ENCODE assay signal across 19 mouse cellular contexts in the genomic region with DNA sequence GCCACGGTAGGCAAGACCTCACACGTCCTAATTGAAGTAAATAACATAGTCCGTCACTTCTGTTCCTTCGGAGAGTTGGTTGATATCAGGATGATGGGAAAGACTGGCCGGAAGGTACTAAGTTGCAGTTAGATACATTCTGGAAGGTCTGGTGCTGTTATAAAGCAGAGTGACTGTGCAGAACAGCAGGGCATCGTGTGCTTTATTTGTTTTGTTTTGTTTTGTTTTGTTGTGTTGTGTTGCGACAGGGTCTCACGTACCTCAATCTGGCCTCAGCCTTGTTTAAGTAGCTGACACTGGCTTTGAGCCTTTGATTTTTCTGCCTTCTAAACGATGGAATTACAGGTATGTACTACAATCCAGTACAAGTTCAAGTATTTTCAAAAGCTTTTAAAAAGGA. TPM values are rescaled to one million over a fixed set of nuclear protein-coding genes. Genes with fewer than 3 reads are reported as not detected.
DNase-seq lines count a peak whose midpoint lies in the region; ATAC-seq lines count a peak whose summit lies in the region.
"Had no signal": no experiment of that assay in that cellular context is flagged by ENCODE, and none has a peak within 500 bp of the region (broad histone marks: within the 10 kb centered on the region; RNA-seq: fewer than 3 reads in every experiment).

No protein-coding gene starts in this region.

- H3K27ac ChIP-seq in midbrain, embryonic 11.5 days (ENCODE audit: low read depth, low read length) = no peak overlapping the region
- no peak overlapping the region for H3K27ac ChIP-seq in midbrain, embryonic 14.5 days (replicated peaks; ENCODE audit: low read depth, low read length)

- intact Hi-C loops in heart, postnatal 14 days (cut with DNase I) = loop anchor here (10.0 kb wide), 1 partner anchor 101 kb away; no protein-coding TSS in a partner anchor

- no peak overlapping the region for H3K4me3 ChIP-seq in midbrain, embryonic 11.5 days (ENCODE audit: low read depth, low read length)
- H3K4me3 ChIP-seq in midbrain, embryonic 14.5 days (replicated peaks; ENCODE audit: low read depth, low read length) = no peak overlapping the region

- no peaks in the 10 kb centered on the region for H3K4me1 ChIP-seq in midbrain, embryonic 11.5 days (ENCODE audit: control insufficient read depth, insufficient read depth, low read length)
- no peaks in the 10 kb centered on the region for H3K4me1 ChIP-seq in midbrain, embryonic 14.5 days (ENCODE audit: control insufficient read depth, insufficient read depth, low read length)

- H3K9me3 ChIP-seq in midbrain, embryonic 11.5 days (ENCODE audit: control insufficient read depth, low read length) = no peaks in the 10 kb centered on the region
- no peaks in the 10 kb centered on the region for H3K9me3 ChIP-seq in midbrain, embryonic 14.5 days (ENCODE audit: control insufficient read depth, low read length)

- no peak overlapping the region for H3K9ac ChIP-seq in midbrain, embryonic 11.5 days (ENCODE audit: low read length)
- no peak overlapping the region for H3K9ac ChIP-seq in midbrain, embryonic 14.5 days (replicated peaks; ENCODE audit: low read length)

- DNase-seq in heart, adult 11 months = peak; percentile 57
- DNase-seq in heart, postnatal 14 days = no peak
- DNase-seq in midbrain, embryonic 11.5 days (ENCODE audit: low spot score, missing footprints) = peak; percentile 77
- DNase-seq in midbrain, embryonic 14.5 days = no peak
- DNase-seq: adrenal gland, adult 8-10 months; cerebellum, adult 11 months; cerebellum, adult 11-12 months; cerebellum, adult 18-20 months had no signal

- no peaks in the 10 kb centered on the region for H3K36me3 ChIP-seq in midbrain, embryonic 11.5 days (ENCODE audit: control insufficient read depth, insufficient read depth, low read length)
- H3K36me3 ChIP-seq in midbrain, embryonic 14.5 days (ENCODE audit: control insufficient read depth, insufficient read depth, low read length) = no peaks in the 10 kb centered on the region
- H3K36me3 ChIP-seq: G1E had no signal

- H3K4me2 ChIP-seq in midbrain, embryonic 11.5 days = no peak overlapping the region
- H3K4me2 ChIP-seq in midbrain, embryonic 14.5 days (ENCODE audit: low read length) = no peak overlapping the region

- H3K27me3 ChIP-seq in midbrain, embryonic 11.5 days (ENCODE audit: control insufficient read depth, insufficient read depth, low read length) = no peaks in the 10 kb centered on the region
- no peaks in the 10 kb centered on the region for H3K27me3 ChIP-seq in midbrain, embryonic 14.5 days (ENCODE audit: control insufficient read depth, insufficient read depth, low read length)
- H3K27me3 ChIP-seq: CH12.LX had no signal

- no peak for ATAC-seq in midbrain, embryonic 11.5 days (ENCODE audit: low FRiP score)
- ATAC-seq in midbrain, embryonic 14.5 days (ENCODE audit: low FRiP score, low TSS enrichment) = no peak
- ATAC-seq: activated CD4-positive, CD25-positive, alpha-beta regulatory T cell, adult 4 months; CD4-positive, CD25-positive, alpha-beta regulatory T cell, adult 4 months; Patski had no signal

- WGBS in midbrain, embryonic 11.5 days = 86% methylated on average over 9 of the region's 9 CpGs
- 90% methylated on average over 9 of the region's 9 CpGs for WGBS in midbrain, embryonic 14.5 days

RNA-seq across cellular contexts. Expression of a gene that starts 26.0 kb away (rescaled TPM):
- not detected for total RNA-seq in heart, postnatal 14 days (2021)
- not detected in 2 replicates for polyA plus RNA-seq in midbrain, embryonic 11.5 days (2014; fragmentation: Nextera tagmentation; extraction: Ambion mirVana)
- polyA plus RNA-seq in midbrain, embryonic 14.5 days (2014; fragmentation: Nextera tagmentation; extraction: Ambion mirVana) = 0.49 TPM in 1 of 2 replicates, not detected in the other
- total RNA-seq: adrenal gland, postnatal 10 days; adrenal gland, postnatal 14 days; CH12.LX; ES-E14; MEL had no signal
- polyA plus RNA-seq: activated CD4-positive, CD25-positive, alpha-beta regulatory T cell, adult 4 months; brain, embryonic 14.5 days; C2C12; CD4-positive, CD25-positive, alpha-beta regulatory T cell, adult 4 months; G1E; Patski had no signal

Comparison
In these comparisons a context has a peak if more than half of its experiments do, and no peak if none do; other contexts are left out.
1. DNase-seq: peak in heart, adult 11 months (single experiment) and midbrain, embryonic 11.5 days (single experiment); none in heart, postnatal 14 days (0 of 2) and midbrain, embryonic 14.5 days (single experiment).